Mouse (Mus musculus) ovary, postnatal 14 days (tissue): ENCODE results near the gene Scly.

ENCODE experiments used
- DNase-seq: peaks from one replicate; pipeline ENCODE4 v3.0.0; 2022; ENCODE audit warnings: low spot score

The Scly gene

DNA sequence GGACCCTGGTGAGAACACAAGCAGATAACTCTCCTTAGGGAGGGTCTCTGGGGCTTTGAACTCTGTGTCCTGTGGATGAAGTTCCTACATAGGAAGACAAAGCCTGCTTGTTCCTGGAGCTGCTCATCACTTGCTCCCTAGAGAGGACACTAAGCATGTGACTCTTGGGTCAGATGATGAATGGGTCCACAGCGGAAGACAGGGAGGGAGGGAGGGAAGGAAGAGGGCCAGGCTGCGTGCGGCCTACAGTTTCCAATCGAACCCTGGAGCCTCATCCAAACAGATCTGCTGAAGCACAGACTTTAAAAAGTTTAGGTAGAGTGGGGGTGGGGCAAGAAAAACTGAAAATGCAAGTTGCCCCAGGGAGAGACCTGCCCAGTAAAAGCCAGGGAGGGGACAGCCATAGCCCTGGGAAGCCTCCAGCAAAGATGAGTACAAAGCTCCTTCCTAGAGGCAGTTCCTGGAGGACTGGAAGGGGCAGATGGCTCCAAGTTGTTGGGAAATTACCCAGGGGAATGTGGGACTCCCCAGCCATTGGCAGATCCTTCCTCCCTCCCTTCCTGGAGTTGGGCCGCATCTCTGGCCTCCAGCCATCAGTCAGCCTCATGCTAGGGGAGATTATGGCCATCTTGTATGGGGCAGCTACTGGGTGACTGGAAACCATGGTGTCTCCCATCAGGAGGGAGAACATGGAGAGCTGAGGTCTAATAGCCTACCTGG lies 1.7 kb downstream of the Scly start:
- DNase-seq = no peak

DNA sequence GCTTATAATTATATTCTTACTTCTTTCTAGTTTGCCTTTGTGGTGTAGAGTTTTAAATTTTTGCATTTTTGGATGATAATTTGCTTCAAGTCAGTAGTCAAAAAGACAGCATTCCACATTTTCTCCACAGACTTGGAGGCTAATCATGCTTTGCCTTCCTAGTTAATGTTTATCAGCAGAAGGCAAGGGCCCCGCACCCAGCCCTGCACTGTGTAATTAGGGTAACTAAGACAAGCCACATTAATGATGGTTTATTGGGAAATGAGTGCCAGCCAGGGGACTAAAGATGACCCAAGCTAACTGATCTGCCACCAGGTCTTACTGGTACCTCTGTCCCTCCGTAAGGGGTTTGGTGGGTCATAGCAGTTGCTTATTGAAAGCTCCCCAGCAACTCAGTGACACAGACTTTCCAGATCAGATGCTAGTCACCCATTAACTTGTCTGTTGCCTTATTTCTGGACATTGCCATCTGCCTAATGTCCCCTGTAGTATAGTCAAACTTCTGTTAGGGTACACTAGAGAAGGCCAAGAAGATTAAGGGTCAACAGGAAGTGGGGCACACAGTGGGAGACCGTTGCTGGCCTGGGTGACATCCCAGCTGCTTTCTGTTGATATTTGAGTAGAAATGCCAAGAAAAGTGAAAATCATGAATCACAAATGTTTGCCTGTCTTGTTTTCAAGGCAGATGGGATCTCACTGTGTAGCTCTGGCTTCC lies 3.2 kb downstream of the Scly start:
- DNase-seq = no peak

DNA sequence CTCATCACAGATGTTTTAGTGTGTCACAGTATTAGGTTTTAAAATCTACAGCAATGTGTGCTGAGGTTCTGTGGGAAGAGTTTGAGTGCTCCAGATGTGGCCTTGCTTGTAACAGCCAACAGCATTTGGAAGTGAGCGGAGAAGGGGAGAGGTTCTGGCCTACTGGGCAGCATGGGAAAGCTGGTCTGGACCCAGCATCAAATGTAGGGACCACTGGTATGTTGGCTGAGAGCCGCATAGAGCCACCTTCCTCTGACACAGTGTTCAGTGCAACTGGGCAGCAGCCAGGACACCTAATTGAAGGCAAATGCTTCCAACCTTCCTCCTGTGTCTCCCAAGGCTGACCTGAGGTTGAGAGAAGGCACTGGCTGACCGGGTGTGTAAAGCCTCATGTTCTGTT lies 3.9 kb downstream of the Scly start:
- no peak for DNase-seq

DNA sequence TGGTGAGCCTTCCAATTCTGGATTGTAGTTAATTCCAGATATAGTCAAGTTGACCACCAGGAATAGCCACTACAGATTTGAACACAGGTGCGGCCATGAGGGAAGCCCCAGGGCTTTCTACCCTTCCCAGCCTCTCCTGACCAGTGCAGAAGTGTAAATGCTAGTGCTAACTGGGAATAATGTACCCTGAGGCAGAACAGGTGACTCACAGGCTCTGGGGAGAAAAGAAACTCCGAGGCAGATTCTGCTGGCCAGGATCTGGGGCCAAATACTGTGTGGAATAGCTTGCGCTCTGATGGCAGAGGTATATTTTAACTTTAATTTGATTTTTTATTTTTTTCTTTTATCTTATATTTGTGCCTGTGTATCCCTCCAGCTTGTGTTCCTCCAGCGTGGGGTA lies 6.5 kb downstream of the Scly start:
- no peak for DNase-seq

DNA sequence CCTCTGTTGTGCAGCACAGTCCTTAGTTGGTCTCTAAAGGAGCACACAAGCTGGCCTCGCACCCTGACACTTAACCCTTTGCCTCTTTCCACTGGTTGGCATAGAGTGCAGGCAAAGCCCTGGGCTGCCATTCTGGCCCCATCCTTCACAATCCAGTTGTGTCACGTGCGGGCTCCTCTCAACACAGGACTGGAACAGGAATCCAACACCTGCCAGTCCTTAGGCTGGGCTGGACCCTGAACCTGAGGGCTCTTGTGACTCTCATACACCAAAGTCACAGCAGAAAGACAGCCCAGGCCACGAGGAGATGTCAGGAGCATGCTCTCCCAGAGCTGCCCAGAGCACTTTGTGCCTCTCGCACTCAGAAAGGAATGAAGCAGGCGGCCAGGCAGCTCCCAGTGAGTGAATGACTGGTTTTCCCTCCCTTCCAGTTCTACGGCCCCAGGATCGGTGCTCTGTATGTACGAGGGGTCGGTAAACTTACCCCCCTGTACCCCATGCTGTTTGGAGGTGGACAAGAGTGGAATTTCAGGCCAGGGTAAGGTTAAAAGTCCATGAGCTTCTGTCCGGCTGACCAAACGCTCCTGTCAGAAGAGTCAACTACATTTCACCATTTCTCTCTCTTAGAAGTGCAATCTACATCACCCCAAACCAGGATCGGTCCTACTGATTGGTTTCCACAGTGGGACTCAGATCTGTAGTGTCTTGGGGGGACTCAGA lies 11.4 kb downstream of the Scly start:
- no peak for DNase-seq

DNA sequence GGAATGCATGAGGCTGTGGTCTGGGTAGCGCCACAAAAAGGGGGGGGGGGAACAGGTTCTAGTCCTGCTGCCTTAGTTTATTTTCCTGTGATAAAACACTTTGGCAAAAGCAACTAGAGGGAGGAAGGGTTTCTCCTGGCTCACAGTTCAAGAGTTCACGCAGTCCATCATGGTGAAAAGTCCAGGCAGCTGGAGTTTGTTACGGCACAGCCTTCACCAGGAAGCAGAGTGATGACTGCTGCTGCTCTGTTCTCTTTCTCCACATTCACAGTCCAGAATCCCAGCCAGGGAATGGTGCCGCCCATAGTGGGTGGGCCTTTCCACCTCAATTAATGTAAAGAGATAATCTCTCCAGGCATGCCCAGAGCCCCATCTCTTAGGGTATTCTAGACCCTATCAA lies 14.1 kb downstream of the Scly start:
- DNase-seq = no peak

DNA sequence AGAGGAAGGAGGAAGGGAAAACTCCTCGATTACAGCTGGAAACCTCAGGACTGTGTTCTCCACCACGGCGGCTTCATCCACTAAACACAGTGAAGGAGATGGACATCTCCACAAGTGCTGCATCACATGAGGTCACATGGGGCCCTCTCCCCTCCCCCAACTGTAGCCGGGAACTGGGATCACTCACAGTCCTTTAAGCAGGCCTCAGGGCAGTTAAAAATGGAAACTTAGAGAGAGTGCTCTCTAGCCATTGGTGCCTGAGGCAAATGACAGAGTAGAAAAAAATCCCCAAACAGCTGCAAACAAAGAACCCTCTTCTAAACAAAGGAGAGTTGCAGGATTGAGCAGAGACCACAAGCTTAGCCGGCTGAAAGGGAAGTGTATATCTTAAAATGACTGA lies 15.1 kb downstream of the Scly start:
- DNase-seq = no peak

DNA sequence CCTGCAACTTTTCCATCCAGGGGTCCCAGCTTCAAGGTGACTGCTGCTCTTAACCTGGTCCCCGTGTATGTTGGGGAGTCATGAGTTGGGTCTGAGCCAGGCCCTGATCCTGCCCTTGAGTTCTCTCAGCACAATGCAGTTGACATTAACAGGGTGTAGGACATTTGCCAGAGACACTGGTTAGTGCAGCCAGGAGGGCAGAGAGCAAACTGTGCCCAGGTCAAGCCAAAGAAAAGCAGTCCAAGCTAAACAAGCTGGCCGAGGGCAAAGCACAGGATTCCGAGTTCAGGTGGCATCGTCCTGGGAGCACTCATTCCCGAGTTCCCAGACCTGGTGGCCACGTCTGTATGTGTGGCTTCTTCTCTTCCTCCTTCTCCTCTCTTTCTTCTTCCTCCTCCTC lies 19.5 kb downstream of the Scly start:
- DNase-seq = no peak

DNA sequence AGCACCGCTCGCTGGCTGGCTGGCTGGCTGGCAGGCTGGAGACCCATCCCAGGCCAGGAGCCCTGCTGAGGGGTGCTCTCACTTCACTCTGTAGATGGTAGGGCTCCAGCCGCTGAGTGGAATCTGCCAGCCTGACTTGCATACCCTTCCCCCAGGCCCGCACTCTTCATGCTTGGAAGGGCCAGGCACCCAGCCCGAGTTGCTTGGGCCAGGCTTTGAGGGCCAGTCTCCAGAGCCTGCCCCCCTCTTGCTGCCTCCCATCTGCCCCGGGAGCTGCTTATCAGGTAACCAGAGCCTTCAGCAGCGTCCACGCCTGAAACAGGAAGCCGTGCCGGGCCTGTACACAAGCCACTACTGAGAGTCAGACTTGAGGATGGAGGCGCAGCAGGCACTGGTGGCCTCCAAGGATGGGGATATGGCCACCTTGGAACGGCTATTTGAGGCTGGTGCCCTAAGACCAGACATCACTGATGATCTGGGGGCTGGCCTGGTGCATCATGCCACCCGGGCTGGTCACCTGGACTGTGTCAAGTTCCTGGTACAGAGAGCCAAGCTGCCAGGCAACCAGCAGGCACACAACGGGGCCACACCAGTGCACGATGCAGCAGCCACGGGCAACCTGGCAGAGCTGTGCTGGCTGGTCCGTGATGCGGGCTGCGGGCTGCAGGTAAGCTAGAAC lies 23.8 kb downstream of the Scly start, which contains the start of gene Espnl:
Espnl (plus strand) TSS at position 316 of the 679 bp plus-strand sequence.
- DNase-seq = no peak

DNA sequence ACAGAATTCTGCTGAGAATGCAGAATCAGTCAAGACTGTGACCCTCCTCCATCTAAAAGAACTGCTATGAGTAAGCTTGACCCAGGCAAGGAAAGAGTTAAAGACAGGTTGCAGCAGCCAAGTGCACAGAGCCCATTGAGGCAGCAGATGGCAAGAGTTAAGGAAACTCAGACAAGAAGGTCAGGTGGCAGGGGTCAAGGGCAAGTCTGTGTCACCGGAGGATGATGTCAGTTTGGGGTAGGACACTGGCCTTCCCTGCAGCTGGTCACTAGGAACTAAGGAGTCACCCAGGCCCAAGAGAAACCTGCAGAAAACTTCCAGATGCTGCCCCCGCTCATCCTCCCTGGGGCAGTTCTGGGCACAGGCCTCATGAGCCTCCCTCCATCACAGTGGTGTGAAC lies 26.5 kb downstream of the Scly start:
- no peak for DNase-seq

DNA sequence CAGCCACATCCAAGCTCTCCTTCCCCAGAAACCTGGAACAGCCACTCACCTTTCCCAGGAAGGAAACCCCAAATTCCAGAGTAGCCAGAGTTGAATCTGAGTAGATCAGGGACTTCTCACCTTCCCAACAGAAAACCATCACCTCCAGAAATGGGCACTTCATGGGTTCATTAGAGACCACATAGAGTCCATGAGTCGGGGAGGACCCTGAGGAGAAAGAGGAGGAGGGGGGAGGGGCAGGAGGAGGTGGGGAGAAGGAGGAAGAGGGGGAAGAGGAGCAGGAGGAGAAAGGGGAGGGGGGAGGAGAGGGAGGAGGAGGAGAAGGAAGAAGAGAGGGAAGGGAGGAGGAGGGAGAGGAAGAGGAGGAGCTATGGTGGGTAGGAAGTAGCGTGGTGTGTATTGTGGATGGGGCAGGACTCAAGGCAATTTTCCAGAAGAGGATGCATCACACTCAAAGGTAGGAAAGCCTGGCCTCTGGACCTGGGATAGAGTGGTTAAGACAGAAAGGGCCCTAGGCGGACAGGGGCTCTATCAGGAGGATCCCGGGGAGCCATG lies 27.4 kb downstream of the Scly start:
- no peak for DNase-seq

DNA sequence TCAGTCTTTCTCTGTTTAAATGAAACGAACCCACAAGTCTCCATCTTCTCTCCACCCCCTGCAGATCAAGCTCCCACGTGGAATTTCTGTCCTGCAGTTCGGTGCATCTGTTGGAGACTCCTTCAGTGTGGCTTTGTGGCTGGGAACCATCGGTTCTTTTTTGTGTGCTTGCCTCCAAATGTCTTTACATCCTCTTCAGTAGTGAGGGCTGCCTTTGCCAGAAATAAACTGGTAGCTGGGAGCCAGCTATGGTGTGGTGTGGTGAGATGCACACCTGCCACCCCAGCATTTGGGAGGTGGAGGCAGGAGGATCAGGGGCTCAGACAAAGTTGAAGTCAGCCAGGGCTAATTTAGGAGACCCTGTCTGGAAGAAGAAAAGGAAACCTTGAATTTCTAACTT lies 34.0 kb downstream of the Scly start:
- DNase-seq = no peak

DNA sequence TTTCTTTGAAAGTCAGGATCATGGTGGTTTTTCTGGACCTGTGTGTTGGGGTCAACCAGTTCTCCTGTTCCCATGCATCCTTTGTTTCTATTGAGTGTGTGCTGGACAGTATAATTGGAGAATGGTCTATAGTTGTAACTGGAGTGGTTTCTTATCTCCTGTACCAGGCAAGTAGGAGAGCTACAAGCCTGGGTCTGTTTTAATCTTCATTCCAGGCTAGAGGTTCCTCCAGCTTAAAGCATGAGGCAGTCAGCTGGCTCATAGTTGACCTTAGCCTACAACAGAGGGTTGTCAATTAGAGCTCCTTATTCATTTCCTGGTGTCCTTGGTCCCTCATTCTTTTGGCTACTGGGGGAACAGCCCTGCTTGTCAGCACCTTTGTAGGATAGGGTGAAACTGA lies 35.4 kb downstream of the Scly start:
- DNase-seq = no peak

DNA sequence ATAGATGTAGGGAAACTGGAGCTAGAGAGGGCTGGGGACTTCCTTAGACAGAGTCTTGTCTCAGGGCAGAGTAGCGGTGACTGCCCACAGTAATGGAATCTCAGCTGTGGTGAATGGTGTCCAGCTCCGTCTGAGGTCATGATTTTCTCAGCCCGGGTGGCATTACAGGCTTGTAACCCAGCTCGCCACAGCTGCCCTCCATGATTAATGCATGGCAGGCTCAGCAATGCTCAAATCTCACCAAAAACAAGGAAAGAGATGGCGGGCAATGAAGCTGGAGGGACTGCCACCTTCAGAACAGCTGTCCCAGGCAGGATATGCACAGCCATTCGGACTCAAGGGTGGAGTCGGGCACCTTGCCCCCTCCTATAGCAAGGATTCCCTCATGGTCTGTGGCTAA lies 39.2 kb downstream of the Scly start:
- DNase-seq = no peak

DNA sequence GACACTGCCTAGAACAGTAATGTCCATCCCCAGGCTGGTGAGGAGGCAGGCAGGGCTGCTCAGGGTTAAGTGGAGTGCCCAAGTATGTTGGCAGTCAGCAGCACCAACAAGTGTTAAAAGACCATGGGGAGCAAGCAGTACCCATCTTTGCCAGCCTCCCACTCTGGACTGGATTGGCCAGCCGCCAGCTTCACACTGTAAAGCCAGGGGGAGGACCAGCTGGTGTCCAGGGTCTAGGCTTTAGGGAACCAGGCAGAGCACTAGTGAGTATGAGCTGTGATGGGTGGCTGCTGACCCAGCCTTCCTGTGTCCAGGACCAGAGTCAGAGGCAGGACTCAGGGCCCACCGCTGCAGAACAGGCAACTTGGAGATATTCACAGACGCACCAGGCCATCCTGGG lies 45.9 kb downstream of the Scly start:
- peak; percentile 13 for DNase-seq

DNA sequence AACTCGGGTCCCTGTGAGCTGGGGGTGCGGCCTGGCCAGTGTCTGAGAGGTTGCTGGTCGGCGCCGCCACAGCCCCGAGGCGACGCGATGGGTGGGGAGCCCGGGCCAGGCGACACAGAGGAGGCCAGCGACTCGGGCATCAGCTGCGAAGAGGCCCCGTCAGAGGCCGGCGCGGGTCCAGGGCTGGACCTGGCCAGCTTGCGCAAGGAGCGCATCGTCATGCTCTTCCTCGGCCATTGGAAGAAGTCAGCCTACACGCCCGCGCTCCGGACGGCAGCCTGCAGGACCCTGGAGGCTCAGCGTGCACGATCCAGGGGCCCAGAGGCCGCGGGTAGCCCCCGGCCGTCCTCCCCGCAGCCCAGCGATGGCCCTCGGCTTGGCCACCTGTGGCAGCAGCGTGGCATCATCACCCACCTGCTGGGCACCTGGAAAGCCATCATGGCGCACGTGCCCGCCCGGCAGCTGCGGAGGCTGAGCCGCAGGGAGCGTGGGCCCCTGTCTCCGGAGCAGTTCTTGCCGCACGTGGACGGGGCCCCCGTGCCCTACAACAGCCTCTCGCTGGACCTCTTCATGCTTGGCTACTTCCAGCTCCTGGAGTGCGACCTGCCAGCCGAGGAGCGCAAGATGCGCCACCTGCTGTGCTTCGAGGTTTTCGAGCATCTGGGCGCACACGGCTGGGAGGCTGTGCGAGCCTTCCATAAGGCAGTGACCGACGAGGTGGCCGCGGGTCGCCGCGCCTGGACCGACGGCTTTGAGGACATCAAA lies 47.0 kb downstream of the Scly start:
- no peak for DNase-seq

DNA sequence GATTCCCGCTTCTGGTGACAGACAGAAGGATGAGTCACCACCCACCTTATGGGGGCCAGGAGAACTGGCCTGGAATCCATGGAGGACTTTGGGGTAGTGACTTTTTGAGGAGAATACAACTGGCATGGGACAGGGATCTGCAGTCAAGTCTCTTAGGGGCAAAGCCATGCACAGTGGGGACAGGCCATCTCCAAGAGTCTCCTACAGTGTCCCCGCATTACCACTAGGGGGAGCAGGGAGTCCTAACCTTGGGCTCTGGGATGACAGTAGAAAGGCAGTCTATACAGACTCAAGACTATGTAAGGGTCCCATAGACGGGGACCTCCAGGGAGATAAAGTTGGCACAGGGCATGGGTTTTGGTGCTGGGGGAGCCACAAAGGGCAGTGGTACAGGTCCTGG lies 48.8 kb downstream of the Scly start:
- DNase-seq = peak; percentile 45

DNA sequence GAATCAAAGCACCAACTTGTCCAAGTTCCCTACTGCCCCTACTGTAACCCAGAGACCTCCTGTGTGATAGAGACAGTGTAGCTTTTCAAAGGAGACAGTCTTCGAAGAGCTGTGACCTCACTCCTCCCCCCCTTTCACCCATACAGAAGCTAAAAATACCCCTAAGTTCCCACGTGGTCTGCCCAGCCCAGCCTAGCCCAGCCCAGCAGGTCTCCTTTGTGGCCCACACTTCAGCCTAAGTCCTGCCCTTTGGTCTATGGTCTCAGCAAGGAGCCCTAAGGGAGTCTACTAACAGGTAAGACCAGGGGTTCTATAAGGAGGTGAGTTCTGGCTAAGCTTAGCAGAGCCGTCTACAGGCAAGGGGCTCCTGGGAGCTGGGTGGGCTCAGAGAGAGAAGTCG lies 52.7 kb downstream of the Scly start, which contains the start of gene Klhl30:
Klhl30 (plus strand) TSS at position 176 of the 400 bp plus-strand sequence.
- no peak for DNase-seq

DNA sequence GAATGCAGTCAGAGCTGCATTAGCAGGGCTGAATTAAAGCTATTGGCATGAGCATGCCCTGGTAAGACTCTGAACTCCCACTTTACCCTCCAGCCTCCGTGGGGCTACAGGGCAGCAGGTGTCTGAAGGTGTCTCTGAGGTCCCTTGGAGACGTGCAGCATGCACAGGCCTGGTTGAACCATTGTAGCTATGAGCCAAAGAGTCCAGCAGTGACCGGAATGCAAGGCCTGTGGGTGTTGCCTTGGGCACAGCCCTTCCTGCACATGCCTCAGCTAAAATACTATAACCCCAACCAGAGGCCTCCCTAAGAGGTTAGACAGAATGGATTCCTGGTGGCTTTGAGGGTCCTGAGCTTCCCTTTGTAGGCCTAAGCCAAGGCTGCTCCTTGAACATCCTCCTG lies 53.1 kb downstream of the Scly start:
- DNase-seq = no peak

DNA sequence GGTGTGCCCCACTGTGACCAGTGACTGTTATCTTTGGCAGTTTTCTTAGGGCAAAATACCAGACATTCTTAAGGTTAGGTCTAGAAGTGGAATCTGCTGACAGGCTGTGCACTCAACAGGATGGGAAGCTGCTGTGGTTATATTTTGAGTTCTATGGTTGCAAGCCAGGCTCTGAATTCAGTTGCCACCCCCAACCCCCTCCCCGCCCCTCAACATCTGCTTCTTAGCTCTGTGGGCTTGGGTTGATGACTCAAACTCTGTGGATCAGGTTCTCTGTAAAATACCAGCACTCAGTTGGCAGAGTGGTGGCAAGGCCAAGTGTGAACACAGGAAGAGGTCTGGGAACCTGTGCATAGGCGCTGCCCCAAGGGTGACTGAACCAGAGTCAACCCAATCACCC lies 54.1 kb downstream of the Scly start:
- no peak for DNase-seq

DNA sequence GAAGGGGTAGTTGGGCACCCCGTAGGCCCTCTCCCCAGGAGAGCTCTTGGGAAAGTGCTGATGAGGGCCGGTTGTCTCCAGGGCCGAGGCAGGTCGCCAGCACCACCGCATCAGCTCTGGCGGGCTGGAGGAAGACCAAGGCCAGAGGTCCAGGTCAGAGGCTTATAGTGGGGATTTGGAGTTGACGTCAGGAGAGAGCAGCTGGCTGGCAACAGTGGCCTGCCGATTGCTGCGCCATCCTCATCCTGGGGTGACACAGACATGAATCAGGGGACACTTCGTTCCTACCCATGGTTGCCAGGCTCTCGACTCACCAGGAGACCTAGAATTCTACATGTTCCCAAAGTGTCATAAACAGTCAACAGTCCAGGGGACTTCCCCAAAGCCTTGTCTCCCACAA lies 58.0 kb downstream of the Scly start:
- no peak for DNase-seq
